Mouse (Mus musculus) megakaryocyte, embryonic 14.5 days (primary cell): Measurements from ENCODE around the gene Rnft2.

ENCODE experiments used
- FLI1 ChIP-seq: IDR thresholded peaks from 2 replicates; pipeline ENCODE4 v1.6.1; 2012; ENCODE audit warnings: low read length, inconsistent platforms, mixed read lengths
- GATA1 ChIP-seq: IDR thresholded peaks from 3 replicates; pipeline ENCODE4 v1.6.1; 2012; ENCODE audit warnings: mixed read lengths, low read length, inconsistent platforms, borderline replicate concordance

GRCm38 (mm10) chr5:118145458-118145857 lies 99.5 kb downstream of the Rnft2 start:
- no peak for TF ChIP-seq GATA1
- TF ChIP-seq FLI1 = no peak
